Mouse (Mus musculus): ENCODE data around the gene Fzd5. TPM values are rescaled to one million over a fixed set of nuclear protein-coding genes. Genes with fewer than 3 reads are reported as not detected.

The Fzd5 gene
- polyA plus RNA-seq, 1 experiment, result 28.2 TPM

GRCm38 (mm10) chr1:64754658-64755057 is 17.1 kb upstream of the Fzd5 start:
- no peak for DNase-seq
- H3K4me1 ChIP-seq (ENCODE audit: control insufficient read depth, insufficient read depth, low read length), result peaks cover 7% of the 10 kb centered on the region
- no peak for TF ChIP-seq POLR2A (IDR thresholded peaks at IDR 0.05; ENCODE audit: borderline replicate concordance, extremely low read depth, low read depth, low read length)
- no peak for TF ChIP-seq CTCF (IDR thresholded peaks at IDR 0.05; ENCODE audit: insufficient read depth, low read length)
- 93% methylated on average over 5 of the region's 5 CpGs for WGBS
- no peak overlapping the region for H3K4me3 ChIP-seq (replicated peaks; ENCODE audit: extremely low read depth, low read depth, low read length)

DNA sequence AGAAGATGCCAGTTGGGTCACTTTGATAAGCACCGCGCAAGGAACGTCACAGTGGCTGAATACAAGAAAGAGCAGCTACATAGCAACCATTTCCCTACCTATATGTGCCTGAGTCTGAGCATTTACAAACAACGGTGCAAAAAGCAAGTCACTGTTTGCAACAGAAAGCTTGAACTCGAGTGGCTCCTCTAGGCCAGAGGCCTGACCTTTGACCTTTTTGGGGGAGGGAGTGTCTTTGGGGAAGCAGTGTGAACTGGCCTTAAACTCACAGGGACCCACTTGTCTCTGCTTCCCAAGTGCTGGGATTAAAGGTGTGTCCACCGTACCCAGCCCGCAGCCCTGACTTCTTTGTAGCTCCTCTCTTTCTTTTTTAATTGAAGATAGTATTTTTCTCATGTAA is 16.1 kb upstream of the Fzd5 start:
- no peak overlapping the region for H3K4me3 ChIP-seq (replicated peaks; ENCODE audit: extremely low read depth, low read depth, low read length)
- peaks cover 7% of the 10 kb centered on the region for H3K4me1 ChIP-seq (ENCODE audit: control insufficient read depth, insufficient read depth, low read length)
- WGBS, result 67% methylated on average over 7 of the region's 7 CpGs
- no peak for TF ChIP-seq CTCF (IDR thresholded peaks at IDR 0.05; ENCODE audit: insufficient read depth, low read length)
- TF ChIP-seq POLR2A (IDR thresholded peaks at IDR 0.05; ENCODE audit: borderline replicate concordance, extremely low read depth, low read depth, low read length), result no peak
- DNase-seq, result peak; percentile 24

DNA sequence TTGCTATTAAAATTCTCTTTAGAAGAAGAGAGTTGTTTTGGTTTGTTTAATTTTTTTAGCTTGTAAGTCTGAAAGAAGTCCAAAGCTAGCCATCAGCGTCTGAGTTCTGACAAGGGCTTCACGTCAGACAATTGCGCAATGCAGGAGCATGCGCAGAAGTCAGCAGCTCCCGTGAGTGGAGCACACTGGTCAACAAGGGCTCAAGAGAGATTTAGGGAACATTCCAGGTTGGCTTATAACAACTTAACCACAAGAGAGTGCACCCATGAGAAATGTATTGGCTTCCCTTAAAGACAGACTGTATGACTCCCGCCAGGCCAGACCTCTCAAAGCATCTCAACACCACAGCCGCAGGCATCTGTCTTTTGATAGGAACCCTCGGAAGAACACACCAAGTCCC is 15.6 kb upstream of the Fzd5 start:
- WGBS, result 63% methylated on average over 8 of the region's 8 CpGs
- H3K4me3 ChIP-seq (replicated peaks; ENCODE audit: extremely low read depth, low read depth, low read length), result no peak overlapping the region
- peaks cover 7% of the 10 kb centered on the region for H3K4me1 ChIP-seq (ENCODE audit: control insufficient read depth, insufficient read depth, low read length)
- peak; percentile 66 for DNase-seq
- TF ChIP-seq POLR2A (IDR thresholded peaks at IDR 0.05; ENCODE audit: borderline replicate concordance, extremely low read depth, low read depth, low read length), result no peak
- no peak for TF ChIP-seq CTCF (IDR thresholded peaks at IDR 0.05; ENCODE audit: insufficient read depth, low read length)

- no peak overlapping the region for H3K4me3 ChIP-seq (replicated peaks; ENCODE audit: extremely low read depth, low read depth, low read length)
- DNase-seq, result no peak
- H3K4me1 ChIP-seq (ENCODE audit: control insufficient read depth, insufficient read depth, low read length), result no peaks in the 10 kb centered on the region
- no peak for TF ChIP-seq CTCF (IDR thresholded peaks at IDR 0.05; ENCODE audit: insufficient read depth, low read length)
- no peak for TF ChIP-seq POLR2A (IDR thresholded peaks at IDR 0.05; ENCODE audit: borderline replicate concordance, extremely low read depth, low read depth, low read length)
Measured at GRCm38 (mm10) chr1:64744616-64745015, 7.1 kb upstream of the Fzd5 start.

DNA sequence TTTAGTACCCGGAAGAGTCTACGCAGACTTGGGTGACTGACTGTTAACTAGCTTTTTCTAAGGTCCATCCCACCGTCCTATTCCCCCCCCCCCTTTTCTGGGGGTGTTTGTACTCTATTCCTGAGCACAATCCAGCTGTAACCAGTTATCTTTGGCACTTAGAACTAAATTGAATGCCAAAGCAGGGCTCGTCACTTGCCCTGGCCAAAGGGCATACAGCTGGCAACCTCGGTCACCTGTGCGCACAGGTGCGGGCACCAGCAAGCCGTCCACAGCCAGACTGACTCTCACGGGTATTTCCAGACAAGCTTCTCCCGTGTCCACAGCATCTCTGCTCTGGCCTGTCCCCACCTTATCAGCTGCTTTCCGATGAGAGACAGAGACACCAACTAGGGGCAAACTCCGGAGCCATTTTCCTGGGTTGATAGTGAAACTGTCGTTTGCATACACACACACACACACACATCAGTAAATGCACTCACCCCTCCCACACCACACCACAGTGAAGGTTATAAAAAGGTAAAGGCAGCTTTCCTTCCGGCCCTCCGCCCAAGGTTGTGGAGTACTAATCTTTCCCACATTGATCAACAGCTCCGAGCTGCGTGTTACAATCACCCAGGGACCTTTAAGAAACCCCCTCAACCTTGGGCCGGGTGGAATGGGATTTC is 5.3 kb upstream of the Fzd5 start:
- 83% methylated on average over 18 of the region's 18 CpGs for WGBS
- TF ChIP-seq POLR2A (IDR thresholded peaks at IDR 0.05; ENCODE audit: borderline replicate concordance, extremely low read depth, low read depth, low read length), result no peak
- TF ChIP-seq CTCF (IDR thresholded peaks at IDR 0.05; ENCODE audit: insufficient read depth, low read length), result no peak
- peaks cover 8% of the 10 kb centered on the region for H3K4me1 ChIP-seq (ENCODE audit: control insufficient read depth, insufficient read depth, low read length)
- no peak for DNase-seq
- no peak overlapping the region for H3K4me3 ChIP-seq (replicated peaks; ENCODE audit: extremely low read depth, low read depth, low read length)

DNA sequence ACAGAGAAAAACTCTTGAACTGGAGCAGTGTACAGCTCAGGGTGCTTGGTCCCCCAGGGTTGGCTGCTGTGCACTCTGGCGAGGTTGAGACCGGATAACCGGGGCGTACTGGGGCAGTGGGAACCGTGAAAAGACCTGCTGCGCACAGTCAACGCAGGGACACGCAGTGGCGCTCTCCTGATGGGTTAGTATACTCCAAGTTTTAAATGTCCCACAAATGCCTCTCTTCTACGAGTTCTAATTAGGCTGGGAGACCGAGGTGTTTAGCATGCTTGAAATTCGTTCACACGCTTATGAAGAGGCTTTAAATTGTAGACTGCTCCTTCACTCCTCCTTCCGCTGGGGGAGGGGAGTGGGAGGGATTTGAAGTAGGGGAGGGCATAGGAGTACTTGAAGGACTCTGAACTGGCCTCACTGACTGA is 1.1 kb upstream of the Fzd5 start:
- peak overlapping the region; percentile 42 for H3K4me3 ChIP-seq (replicated peaks; ENCODE audit: extremely low read depth, low read depth, low read length)
- WGBS, result under 1% methylated on average over 14 of the region's 14 CpGs
- peak; percentile 71 for DNase-seq

GRCm38 (mm10) chr1:64738180-64738555 is 617 bp upstream of the Fzd5 start:
- DNase-seq, result no peak
- Histone ChIP-seq H3K4me1 (ENCODE audit: control insufficient read depth, insufficient read depth, low read length) (peaks cover 15% of the 10 kb centered on the region), H3K4me3 (replicated peaks; ENCODE audit: extremely low read depth, low read depth, low read length) (peak overlapping the region; percentile 60)
- TF ChIP-seq POLR2A (IDR thresholded peaks at IDR 0.05; ENCODE audit: borderline replicate concordance, extremely low read depth, low read depth, low read length) (no peak), CTCF (IDR thresholded peaks at IDR 0.05; ENCODE audit: insufficient read depth, low read length) (no peak)
- under 1% methylated on average over 11 of the region's 11 CpGs for WGBS

More for the DNA sequence above, 1.1 kb upstream of the Fzd5 start:
- peak; percentile 5; the same call in 1 of the 2 replicates for TF ChIP-seq POLR2A (IDR thresholded peaks at IDR 0.05; ENCODE audit: borderline replicate concordance, extremely low read depth, low read depth, low read length)
- no peak for TF ChIP-seq CTCF (IDR thresholded peaks at IDR 0.05; ENCODE audit: insufficient read depth, low read length)
- H3K4me1 ChIP-seq (ENCODE audit: control insufficient read depth, insufficient read depth, low read length), result peaks cover 15% of the 10 kb centered on the region

GRCm38 (mm10) chr1:64736681-64737501 is 660 bp downstream of the Fzd5 start:
- peak overlapping the region; percentile 54 for H3K4me3 ChIP-seq (replicated peaks; ENCODE audit: extremely low read depth, low read depth, low read length)
- TF ChIP-seq POLR2A (IDR thresholded peaks at IDR 0.05; ENCODE audit: borderline replicate concordance, extremely low read depth, low read depth, low read length), result no peak
- no peak for TF ChIP-seq CTCF (IDR thresholded peaks at IDR 0.05; ENCODE audit: insufficient read depth, low read length)
- peaks cover 15% of the 10 kb centered on the region for H3K4me1 ChIP-seq (ENCODE audit: control insufficient read depth, insufficient read depth, low read length)
- no peak for DNase-seq
- 0% methylated on average over 55 of the region's 56 CpGs for WGBS

GRCm38 (mm10) chr1:64735781-64736680 is 1.5 kb downstream of the Fzd5 start:
- DNase-seq, result peak; percentile 64
- TF ChIP-seq POLR2A (IDR thresholded peaks at IDR 0.05; ENCODE audit: borderline replicate concordance, extremely low read depth, low read depth, low read length) (no peak), CTCF (IDR thresholded peaks at IDR 0.05; ENCODE audit: insufficient read depth, low read length) (no peak)
- H3K4me3 ChIP-seq (replicated peaks; ENCODE audit: extremely low read depth, low read depth, low read length), result peak overlapping the region; percentile 54
- 9% methylated on average over 75 of the region's 75 CpGs for WGBS
- H3K4me1 ChIP-seq (ENCODE audit: control insufficient read depth, insufficient read depth, low read length), result peaks cover 15% of the 10 kb centered on the region

All from lung, adult 2 months (tissue).